Mouse (Mus musculus) cerebellum, adult 2 months (tissue): ENCODE data around the gene Gm5771. TPM values are rescaled to one million over a fixed set of nuclear protein-coding genes. Genes with fewer than 3 reads are reported as not detected.
"Not testable (repeated sequence)": the region's sequence is repeated elsewhere in the genome, so short reads cannot be mapped to it uniquely, and the experiment has no call there.

Source experiments
- DNase-seq, 2 experiments: peaks; one replicate each; pipeline ENCODE4 v3.0.0; 2021
- H3K27ac ChIP-seq: fragments of 200-500 bp; 2 replicates; pipeline ENCODE4 v1.5.1; 2012; ENCODE audit warnings: low read length, control low read depth, inconsistent platforms; ENCODE audit not compliant: insufficient read depth
- H3K27me3 ChIP-seq: fragments of 200-500 bp; 2 replicates; pipeline ENCODE4 v1.6.1; 2012; ENCODE audit warnings: inconsistent platforms, mild to moderate bottlenecking, low read length, moderate library complexity; ENCODE audit not compliant: control insufficient read depth, insufficient read depth
- H3K4me1 ChIP-seq: fragments of 200-500 bp; 2 replicates; pipeline ENCODE4 v1.6.1; 2011; ENCODE audit warnings: low read length; ENCODE audit not compliant: control insufficient read depth, insufficient read depth
- H3K4me3 ChIP-seq: fragments of 200-500 bp; replicated peaks from 2 replicates; pipeline ENCODE3; 2011; ENCODE audit warnings: mild to moderate bottlenecking, low read depth, low read length, control low read depth; ENCODE audit not compliant: insufficient read depth
- CTCF ChIP-seq: fragments of 200-500 bp; IDR thresholded peaks from 2 replicates; pipeline ENCODE4 v1.5.1; 2011; ENCODE audit warnings: low read depth, mild to moderate bottlenecking, control low read depth, low read length, moderate library complexity, borderline replicate concordance; ENCODE audit not compliant: insufficient read depth
- POLR2A ChIP-seq: fragments of 200-500 bp; IDR thresholded peaks from 2 replicates; pipeline ENCODE4 v1.6.1; 2011; ENCODE audit warnings: low read length, control low read depth, borderline replicate concordance; ENCODE audit not compliant: insufficient read depth
- WGBS: fragments of 180-500 bp; shearing (Covaris S2); methylation state at CpG from one replicate; pipeline ENCODE4 v1.1.7; 2018; 5-methylcytosine and 5-hydroxymethylcytosine counted together
- polyA plus RNA-seq: library from polyadenylated mRNA; depleted of rRNA; stranded (reverse); fragments of >200 nt; gene quantifications from 2 replicates; pipeline ENCODE4 v1.2.3, GENCODE M21; 2012; rRNA removed

The Gm5771 gene
- not detected in 2 replicates for polyA plus RNA-seq

DNA sequence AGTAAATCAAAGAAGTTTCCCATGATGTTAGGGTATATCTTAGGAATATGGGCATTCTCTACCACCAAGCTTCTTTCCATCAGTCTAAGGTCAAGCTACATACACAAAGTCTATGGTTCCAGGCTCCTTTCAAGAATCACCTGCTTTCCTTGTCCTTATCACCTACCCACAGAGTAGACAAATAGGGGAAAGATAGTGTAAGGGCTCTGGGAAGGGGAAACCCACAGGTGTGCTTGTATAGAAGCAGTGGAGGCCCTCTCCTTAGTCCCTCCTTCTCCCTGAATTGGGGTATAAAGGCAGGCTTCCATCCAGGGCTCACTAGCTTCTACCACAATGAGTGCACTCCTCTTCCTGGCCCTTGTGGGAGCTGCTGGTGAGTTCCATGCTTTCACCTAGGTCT lies at the start of gene Gm5771:
Gene Gm5771 (plus strand): TSS at position 301 of the 400 bp plus-strand sequence.
- not testable (repeated sequence) for DNase-seq, H3K4me3 ChIP-seq, H3K4me1 ChIP-seq

DNA sequence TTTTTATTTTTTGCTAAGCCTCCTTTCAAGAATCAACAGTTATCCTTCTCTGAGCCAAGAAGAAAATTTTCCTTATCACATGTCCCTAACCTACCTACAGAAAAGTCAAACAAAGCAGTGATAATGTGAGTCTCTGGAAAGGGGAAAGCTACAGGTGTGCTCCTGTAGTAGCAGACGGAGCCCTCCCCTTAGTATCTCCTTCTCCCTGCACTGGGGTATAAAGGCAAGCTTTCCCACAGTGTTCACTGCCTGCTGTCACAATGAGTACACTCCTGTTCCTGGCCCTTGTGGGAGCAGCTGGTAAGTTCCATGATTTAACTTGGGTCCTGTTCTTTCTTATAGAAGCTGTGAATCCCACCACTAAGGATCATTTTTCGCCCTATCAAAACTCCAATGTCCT lies 38.2 kb upstream of the Gm5771 start, which contains the start of gene Try10:
Gene Try10 (plus strand): TSS at position 174 of the 400 bp plus-strand sequence.
- no peak for DNase-seq
- Histone ChIP-seq H3K27ac (no peak within 1 kb of the TSS), H3K27me3 (no peaks in the 10 kb centered on the region), H3K4me3 (no peak within 1 kb of the TSS), H3K4me1 (no peaks in the 10 kb centered on the region)
- TF ChIP-seq POLR2A: no peak
- TF ChIP-seq CTCF: no peak
- WGBS: 76% methylated on average over 2 of the region's 2 CpGs

More for the DNA sequence above, at the start of gene Gm5771:
- H3K27ac ChIP-seq, H3K27me3 ChIP-seq: not testable (repeated sequence)

DNA sequence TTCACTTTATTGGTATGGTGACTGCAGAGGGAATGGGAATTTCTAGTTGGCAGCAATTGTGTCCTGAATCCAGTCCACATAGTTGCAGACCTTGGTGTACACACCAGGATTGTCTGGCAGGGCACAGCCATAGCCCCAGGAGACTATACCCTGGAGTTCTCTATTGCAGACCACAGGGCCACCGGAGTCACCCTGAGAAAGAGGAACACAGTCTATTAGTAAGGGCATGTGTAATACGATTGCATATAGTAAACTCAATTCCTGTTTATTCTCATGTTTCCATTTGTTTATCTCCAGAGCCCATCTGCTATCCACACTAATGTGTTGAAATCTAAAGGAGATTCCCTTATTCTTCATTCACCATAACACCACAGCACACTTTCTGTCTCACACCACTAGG lies 18.4 kb upstream of the Gm5771 start:
- DNase-seq, H3K27me3 ChIP-seq, H3K27ac ChIP-seq, H3K4me1 ChIP-seq, H3K4me3 ChIP-seq: not testable (repeated sequence)
- 78% methylated on average over 2 of the region's 2 CpGs for WGBS

GRCm38 (mm10) chr6:41377578-41377977 lies 14.6 kb upstream of the Gm5771 start, which contains the start of gene Prss3:
TSS of gene Prss3 (minus strand) at chr6:41377678.
- not testable (repeated sequence) for H3K27ac ChIP-seq, H3K4me1 ChIP-seq, H3K27me3 ChIP-seq, H3K4me3 ChIP-seq, DNase-seq

- H3K4me1 ChIP-seq: no peaks in the 10 kb centered on the region
- WGBS: 71% methylated on average over 2 of the region's 2 CpGs
- no peaks in the 10 kb centered on the region for H3K27me3 ChIP-seq
- no peak for TF ChIP-seq CTCF
- TF ChIP-seq POLR2A: no peak
- no peak overlapping the region for H3K27ac ChIP-seq
- DNase-seq: no peak
- no peak overlapping the region for H3K4me3 ChIP-seq
These were observed 5.4 kb upstream of the Gm5771 start for GRCm38 (mm10) chr6:41386781-41387180.

DNA sequence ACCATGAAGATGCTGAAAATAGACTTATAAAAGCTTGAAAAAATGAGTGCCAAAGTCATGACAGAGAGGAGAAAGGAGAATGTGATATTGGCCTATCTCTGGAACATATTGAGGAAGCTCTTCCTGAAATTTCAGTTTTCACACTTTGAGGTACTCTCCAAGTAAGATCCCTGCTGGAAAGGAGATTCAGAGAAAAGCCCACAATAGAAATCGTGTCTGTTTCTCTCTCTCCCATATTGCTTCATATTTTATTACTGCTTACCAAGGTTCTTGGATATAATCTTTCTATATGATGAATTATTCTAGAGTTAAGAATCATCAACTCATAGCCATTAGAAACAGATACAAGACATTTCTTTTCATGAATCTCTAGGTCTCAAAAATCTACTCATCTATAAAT lies 516 bp upstream of the Gm5771 start:
- DNase-seq, H3K4me3 ChIP-seq, H3K27ac ChIP-seq, H3K4me1 ChIP-seq, H3K27me3 ChIP-seq: not testable (repeated sequence)
- WGBS: 53% methylated on average over 1 of the region's 1 CpGs

DNA sequence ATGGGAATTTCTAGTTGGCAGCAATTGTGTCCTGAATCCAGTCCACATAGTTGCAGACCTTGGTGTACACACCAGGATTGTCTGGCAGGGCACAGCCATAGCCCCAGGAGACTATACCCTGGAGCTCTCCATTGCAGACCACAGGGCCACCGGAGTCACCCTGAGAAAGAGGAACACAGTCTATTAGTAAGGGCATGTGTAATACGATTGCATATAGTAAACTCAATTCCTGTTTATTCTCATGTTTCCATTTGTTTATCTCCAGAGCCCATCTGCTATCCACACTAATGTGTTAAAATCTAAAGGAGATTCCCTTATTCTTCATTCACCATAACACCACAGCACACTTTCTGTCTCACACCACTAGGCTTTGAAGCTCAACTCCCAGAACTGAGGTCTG lies 50.1 kb downstream of the Gm5771 start:
- DNase-seq, H3K4me3 ChIP-seq, H3K4me1 ChIP-seq, H3K27me3 ChIP-seq, H3K27ac ChIP-seq: not testable (repeated sequence)
- 88% methylated on average over 2 of the region's 2 CpGs for WGBS

DNA sequence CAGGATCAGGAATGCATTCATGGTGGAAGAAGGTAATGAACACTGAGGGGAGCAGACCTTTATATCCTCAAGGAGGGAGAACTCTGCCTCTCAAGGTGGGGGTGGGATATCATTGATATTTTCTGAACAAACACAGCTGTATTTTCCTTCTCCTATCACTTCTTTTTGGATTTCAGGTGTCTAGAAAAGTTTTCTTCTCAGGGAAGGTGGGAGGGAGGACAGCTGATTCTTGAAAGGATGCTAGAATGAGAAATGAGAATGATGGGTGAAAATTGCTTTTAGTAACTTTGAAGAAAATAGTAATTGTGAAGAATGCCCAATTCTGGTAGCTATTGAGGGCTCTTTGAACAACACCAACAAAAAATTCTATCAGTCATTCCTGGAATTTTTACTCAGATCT lies 53.9 kb downstream of the Gm5771 start, which contains the start of gene Gm10334:
Gene Gm10334 (minus strand): TSS at position 101 of the 400 bp plus-strand sequence.
- not testable (repeated sequence) for DNase-seq, H3K4me1 ChIP-seq, H3K4me3 ChIP-seq, H3K27me3 ChIP-seq, H3K27ac ChIP-seq

Other genes starting within 250 kb of the Gm5771 start
- not detected in 2 replicates for gene Try4, start 90.1 kb upstream of the Gm5771 start, polyA plus RNA-seq
- not detected in 2 replicates for gene Try5, start 75.5 kb upstream of the Gm5771 start, polyA plus RNA-seq
- not detected in 2 replicates for gene Try10, start 38.3 kb upstream of the Gm5771 start, polyA plus RNA-seq
- gene Prss3, start 14.7 kb upstream of the Gm5771 start, polyA plus RNA-seq: not detected in 2 replicates
- gene Gm10334, start 53.8 kb downstream of the Gm5771 start, polyA plus RNA-seq: not detected in 2 replicates
- not detected in 2 replicates for gene Prss1, start 66.6 kb downstream of the Gm5771 start, polyA plus RNA-seq
- not detected in 2 replicates for gene Prss2, start 129.4 kb downstream of the Gm5771 start, polyA plus RNA-seq
- gene Ephb6, start 213.1 kb downstream of the Gm5771 start, polyA plus RNA-seq: 21.7 and 27.4 TPM in 2 replicates
- 0.26 and 0.27 TPM in 2 replicates for gene Trpv6, start 244.0 kb downstream of the Gm5771 start, polyA plus RNA-seq